Mouse (Mus musculus): ENCODE results near the gene Olfr173. TPM values are rescaled to one million over a fixed set of nuclear protein-coding genes. Genes with fewer than 3 reads are reported as not detected.

The Olfr173 gene
- not detected in 2 replicates for polyA plus RNA-seq (2015; fragmentation: Nextera tagmentation; extraction: Ambion mirVana)

- H3K36me3 ChIP-seq = no peaks in the 10 kb centered on the region
- no peaks in the 10 kb centered on the region for H3K4me1 ChIP-seq
- H3K9me3 ChIP-seq = no peaks in the 10 kb centered on the region
- no peaks in the 10 kb centered on the region for H3K27me3 ChIP-seq (replicated peaks)
- no peak within 1 kb of the TSS for H3K9ac ChIP-seq
- no peak for ATAC-seq (ENCODE audit: insufficient read depth, low FRiP score, low read depth)
- no peak within 1 kb of the TSS for H3K4me3 ChIP-seq (replicated peaks)
- no peak within 1 kb of the TSS for H3K4me2 ChIP-seq
- no peak within 1 kb of the TSS for H3K27ac ChIP-seq
- 66% methylated on average over 2 of the region's 2 CpGs for WGBS
Measured at GRCm38 (mm10) chr16:58800168-58800567, at the start of gene Olfr173. Olfr173 (minus strand) TSS chr16:58800268.

- WGBS = 84% methylated on average over 1 of the region's 1 CpGs
- no peaks in the 10 kb centered on the region for H3K4me1 ChIP-seq
Measured at GRCm38 (mm10) chr16:58826732-58827319, 26.8 kb upstream of the Olfr173 start, which contains the start of gene Olfr175-ps1. Olfr175-ps1 (minus strand) TSS chr16:58826782.

GRCm38 (mm10) chr16:58763076-58763475 lies 37.0 kb downstream of the Olfr173 start, which contains the start of gene Olfr172:
Olfr172 (minus strand) TSS chr16:58763176.
- H3K9ac ChIP-seq = no peak within 1 kb of the TSS
- H3K36me3 ChIP-seq = no peaks in the 10 kb centered on the region
- H3K9me3 ChIP-seq = no peaks in the 10 kb centered on the region
- ATAC-seq (ENCODE audit: insufficient read depth, low FRiP score, low read depth) = no peak
- H3K4me3 ChIP-seq (replicated peaks) = no peak within 1 kb of the TSS
- 71% methylated on average over 1 of the region's 1 CpGs for WGBS
- no peaks in the 10 kb centered on the region for H3K27me3 ChIP-seq (replicated peaks)
- no peak within 1 kb of the TSS for H3K27ac ChIP-seq
- no peaks in the 10 kb centered on the region for H3K4me1 ChIP-seq
- no peak within 1 kb of the TSS for H3K4me2 ChIP-seq

More at GRCm38 (mm10) chr16:58826732-58827319, 26.8 kb upstream of the Olfr173 start, which contains the start of gene Olfr175-ps1:
- Histone ChIP-seq H3K9me3 (no peaks in the 10 kb centered on the region), H3K4me3 (replicated peaks) (no peak within 1 kb of the TSS), H3K36me3 (no peaks in the 10 kb centered on the region), H3K4me2 (no peak within 1 kb of the TSS), H3K9ac (no peak within 1 kb of the TSS), H3K27me3 (replicated peaks) (no peaks in the 10 kb centered on the region), H3K27ac (no peak within 1 kb of the TSS)
- no peak for ATAC-seq (ENCODE audit: insufficient read depth, low FRiP score, low read depth)

DNA sequence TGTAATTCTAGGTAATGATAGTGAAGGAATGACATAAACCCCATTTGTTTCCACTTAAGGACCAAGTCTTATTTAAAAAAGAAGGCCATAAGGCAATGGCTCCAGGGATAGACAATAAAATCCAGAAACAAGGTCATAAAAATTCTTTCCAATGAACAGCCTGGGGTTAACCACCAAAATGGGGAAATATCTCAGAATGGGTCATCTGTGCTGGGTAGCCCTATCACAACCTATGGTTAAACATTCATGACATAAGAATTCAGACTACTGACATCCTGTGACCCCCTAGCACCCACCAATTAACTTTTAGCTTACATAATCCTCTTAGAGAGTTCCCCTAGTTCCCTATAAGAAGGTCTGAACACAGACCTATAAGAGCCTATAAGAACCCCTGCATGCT lies 43.9 kb downstream of the Olfr173 start:
- H3K4me2 ChIP-seq = no peak overlapping the region
- H3K9me3 ChIP-seq = no peaks in the 10 kb centered on the region
- H3K36me3 ChIP-seq = no peaks in the 10 kb centered on the region
- H3K9ac ChIP-seq = no peak overlapping the region
- no peak overlapping the region for H3K27ac ChIP-seq
- H3K27me3 ChIP-seq (replicated peaks) = no peaks in the 10 kb centered on the region
- no peaks in the 10 kb centered on the region for H3K4me1 ChIP-seq
- no peak for ATAC-seq (ENCODE audit: insufficient read depth, low FRiP score, low read depth)
- no peak overlapping the region for H3K4me3 ChIP-seq (replicated peaks)

DNA sequence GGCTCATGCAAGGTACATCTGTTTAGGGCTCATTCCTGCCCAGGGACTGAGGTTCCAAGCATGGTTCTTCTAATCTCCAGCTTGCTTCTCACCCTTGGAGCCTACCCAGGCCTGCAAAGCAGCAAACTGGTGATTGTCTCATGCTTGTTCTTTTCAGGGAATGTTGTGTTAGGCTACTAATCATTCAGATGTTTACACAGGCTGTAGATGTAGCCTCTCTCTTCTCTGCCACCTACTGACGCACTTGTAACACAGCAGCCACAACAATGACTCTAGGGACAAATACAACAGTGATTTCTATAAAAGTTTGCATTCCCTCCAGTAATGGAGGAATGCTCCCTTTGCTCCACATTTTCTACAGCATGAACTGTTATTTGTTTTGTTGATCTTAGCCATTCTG lies 48.8 kb downstream of the Olfr173 start:
- no peak for ATAC-seq (ENCODE audit: insufficient read depth, low FRiP score, low read depth)
- Histone ChIP-seq H3K9ac (no peak overlapping the region), H3K4me1 (no peaks in the 10 kb centered on the region), H3K4me2 (no peak overlapping the region), H3K27me3 (replicated peaks) (no peaks in the 10 kb centered on the region), H3K27ac (no peak overlapping the region), H3K4me3 (replicated peaks) (no peak overlapping the region), H3K36me3 (no peaks in the 10 kb centered on the region), H3K9me3 (no peaks in the 10 kb centered on the region)
- WGBS = 38% methylated on average over 1 of the region's 1 CpGs

DNA sequence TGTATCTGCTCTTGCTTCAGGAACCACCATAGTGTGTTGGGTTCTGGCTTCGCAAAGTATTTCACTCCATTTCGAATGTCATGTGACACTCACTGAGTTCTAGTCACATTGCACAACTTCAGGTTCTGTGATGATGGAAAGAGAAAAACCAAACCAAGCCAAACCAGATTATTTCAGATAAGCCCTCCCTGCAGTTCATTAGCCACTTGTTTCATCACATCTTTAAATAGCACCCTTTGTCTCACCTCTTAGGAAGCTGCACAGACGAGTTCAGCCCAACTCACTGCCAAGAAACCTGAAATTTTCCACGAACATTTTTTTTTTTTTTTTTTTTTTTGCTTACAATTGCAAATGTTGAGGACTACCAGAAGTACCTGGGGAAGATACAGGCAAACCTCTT lies 53.4 kb downstream of the Olfr173 start:
- WGBS = 67% methylated on average over 4 of the region's 4 CpGs
- no peaks in the 10 kb centered on the region for H3K9me3 ChIP-seq
- H3K4me2 ChIP-seq = no peak overlapping the region
- H3K27me3 ChIP-seq (replicated peaks) = no peaks in the 10 kb centered on the region
- H3K4me3 ChIP-seq (replicated peaks) = no peak overlapping the region
- H3K4me1 ChIP-seq = no peaks in the 10 kb centered on the region
- H3K36me3 ChIP-seq = no peaks in the 10 kb centered on the region
- no peak for ATAC-seq (ENCODE audit: insufficient read depth, low FRiP score, low read depth)
- H3K9ac ChIP-seq = no peak overlapping the region
- H3K27ac ChIP-seq = no peak overlapping the region

Small RNA genes lying within 50 kb of the gene (microRNA-seq; reads per million reads assigned to microRNA genes)
- gene Gm27564 = not detected

Other genes starting within 250 kb of the Olfr173 start
- not detected in 2 replicates for gene Gm813, start 183.3 kb downstream of the Olfr173 start, polyA plus RNA-seq (2015; fragmentation: Nextera tagmentation; extraction: Ambion mirVana)
- not detected in 2 replicates for gene E330017A01Rik, start 161.5 kb downstream of the Olfr173 start, polyA plus RNA-seq (2015; fragmentation: Nextera tagmentation; extraction: Ambion mirVana)
- 64.4 and 80.4 TPM in 2 replicates for gene Cpox, start 130.0 kb downstream of the Olfr173 start, polyA plus RNA-seq (2015; fragmentation: Nextera tagmentation; extraction: Ambion mirVana)
- 0.08 and 0.12 TPM in 2 replicates for gene Gpr15, start 81.2 kb downstream of the Olfr173 start, polyA plus RNA-seq (2015; fragmentation: Nextera tagmentation; extraction: Ambion mirVana)
- gene Cldnd1, start 72.4 kb downstream of the Olfr173 start, polyA plus RNA-seq (2015; fragmentation: Nextera tagmentation; extraction: Ambion mirVana) = 111 and 117 TPM in 2 replicates
- gene Olfr172, start 37.1 kb downstream of the Olfr173 start, polyA plus RNA-seq (2015; fragmentation: Nextera tagmentation; extraction: Ambion mirVana) = not detected in 2 replicates
- gene Olfr175-ps1, start 26.5 kb upstream of the Olfr173 start, polyA plus RNA-seq (2015; fragmentation: Nextera tagmentation; extraction: Ambion mirVana) = not detected in 2 replicates
- gene Olfr177, start 74.5 kb upstream of the Olfr173 start, polyA plus RNA-seq (2015; fragmentation: Nextera tagmentation; extraction: Ambion mirVana) = not detected in 2 replicates
- not detected in 2 replicates for gene Olfr178, start 91.8 kb upstream of the Olfr173 start, polyA plus RNA-seq (2015; fragmentation: Nextera tagmentation; extraction: Ambion mirVana)
- gene Olfr181, start 128.5 kb upstream of the Olfr173 start, polyA plus RNA-seq (2015; fragmentation: Nextera tagmentation; extraction: Ambion mirVana) = not detected in 2 replicates
- not detected in 2 replicates for gene Olfr180, start 129.1 kb upstream of the Olfr173 start, polyA plus RNA-seq (2015; fragmentation: Nextera tagmentation; extraction: Ambion mirVana)
- gene Olfr183, start 195.1 kb upstream of the Olfr173 start, polyA plus RNA-seq (2015; fragmentation: Nextera tagmentation; extraction: Ambion mirVana) = not detected in 2 replicates
- gene Olfr186, start 230.0 kb upstream of the Olfr173 start, polyA plus RNA-seq (2015; fragmentation: Nextera tagmentation; extraction: Ambion mirVana) = 0.13 and 0.35 TPM in 2 replicates
- gene Olfr187, start 239.5 kb upstream of the Olfr173 start, polyA plus RNA-seq (2015; fragmentation: Nextera tagmentation; extraction: Ambion mirVana) = 0.10 TPM in 1 of 2 replicates, not detected in the other

All from stomach, embryonic 15.5 days (tissue).